Mouse (Mus musculus) retina, embryonic 14.5 days (tissue): ENCODE measurements around the gene Gm21719.
"Not testable (repeated sequence)": the region's sequence is repeated elsewhere in the genome, so short reads cannot be mapped to it uniquely, and the experiment has no call there.

Experiments
- DNase-seq: peaks from one replicate; pipeline ENCODE4 v3.0.0-alpha.2; 2015; ENCODE audit warnings: low spot score

Gene Gm21719

GRCm38 (mm10) chrY:6682772-6683171 lies at the start of gene Gm21719:
Gene Gm21719, minus strand, starts transcription at chrY:6682872.
- DNase-seq: not testable (repeated sequence)
